Mouse (Mus musculus) thymus, postnatal 25 days (tissue): ENCODE data around the gene Gm49384.
"Not testable (repeated sequence)": the region's sequence is repeated elsewhere in the genome, so short reads cannot be mapped to it uniquely, and the experiment has no call there.

Experiments used
- DNase-seq: peaks from one replicate; pipeline ENCODE4 v3.0.0; 2022

Gm49384 gene

DNA sequence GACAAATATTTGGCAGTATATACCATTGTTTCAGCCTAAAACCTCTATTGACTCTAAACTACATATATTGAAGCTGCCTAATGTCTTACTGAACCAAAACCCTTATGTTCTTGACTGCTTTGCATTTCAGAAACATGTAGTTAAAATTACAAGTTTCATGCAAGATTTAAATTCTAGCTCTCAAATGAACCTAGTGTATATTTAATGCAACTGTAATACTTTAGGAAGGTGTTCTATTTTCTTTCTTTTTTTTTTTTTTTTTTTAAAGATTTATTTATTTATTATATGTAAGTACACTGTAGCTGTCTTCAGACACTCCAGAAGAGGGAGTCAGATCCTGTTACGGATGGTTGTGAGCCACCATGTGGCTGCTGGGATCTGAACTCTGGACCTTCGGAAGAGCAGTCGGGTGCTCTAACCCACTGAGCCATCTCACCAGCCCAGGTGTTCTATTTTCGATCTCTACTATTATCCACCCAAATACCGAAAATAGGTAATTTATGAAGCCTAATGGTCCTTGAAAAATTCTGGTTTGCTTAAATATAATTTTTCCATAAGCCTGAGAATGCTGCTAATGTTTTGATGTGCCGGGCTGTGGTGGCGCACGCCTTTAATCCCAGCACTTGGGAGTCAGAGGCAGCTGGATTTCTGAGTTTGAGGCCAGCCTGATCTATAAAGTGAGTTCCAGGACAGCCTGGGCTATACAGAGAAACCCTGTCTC is 37.0 kb downstream of the Gm49384 start:
- not testable (repeated sequence) for DNase-seq

GRCm38 (mm10) chr12:69164904-69165303 is 39.2 kb downstream of the Gm49384 start:
- DNase-seq = no peak

DNA sequence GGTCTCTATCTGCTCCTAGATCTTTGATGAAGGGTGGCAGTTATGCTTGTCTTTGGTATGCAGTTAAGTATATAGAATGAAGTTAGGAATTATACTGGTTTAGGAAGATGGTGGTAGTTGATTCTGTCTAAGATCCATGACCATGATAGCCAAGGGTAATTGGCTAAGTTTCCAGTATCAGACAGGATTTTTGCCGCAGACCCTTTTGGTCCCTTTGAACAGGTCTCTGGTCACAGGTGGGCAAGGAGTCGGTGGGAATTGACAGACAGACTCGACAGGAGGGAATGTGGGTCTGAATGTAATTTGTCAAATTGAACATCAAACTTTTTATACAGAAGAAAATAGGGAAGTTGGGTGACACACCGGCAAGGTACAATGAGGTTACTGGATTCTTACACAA is 40.5 kb downstream of the Gm49384 start:
- not testable (repeated sequence) for DNase-seq

- DNase-seq = not testable (repeated sequence)
Observed at GRCm38 (mm10) chr12:69160677-69161076, 43.4 kb downstream of the Gm49384 start.

- DNase-seq = peak; percentile 28
Observed at GRCm38 (mm10) chr12:69159578-69159940, 44.5 kb downstream of the Gm49384 start.

DNA sequence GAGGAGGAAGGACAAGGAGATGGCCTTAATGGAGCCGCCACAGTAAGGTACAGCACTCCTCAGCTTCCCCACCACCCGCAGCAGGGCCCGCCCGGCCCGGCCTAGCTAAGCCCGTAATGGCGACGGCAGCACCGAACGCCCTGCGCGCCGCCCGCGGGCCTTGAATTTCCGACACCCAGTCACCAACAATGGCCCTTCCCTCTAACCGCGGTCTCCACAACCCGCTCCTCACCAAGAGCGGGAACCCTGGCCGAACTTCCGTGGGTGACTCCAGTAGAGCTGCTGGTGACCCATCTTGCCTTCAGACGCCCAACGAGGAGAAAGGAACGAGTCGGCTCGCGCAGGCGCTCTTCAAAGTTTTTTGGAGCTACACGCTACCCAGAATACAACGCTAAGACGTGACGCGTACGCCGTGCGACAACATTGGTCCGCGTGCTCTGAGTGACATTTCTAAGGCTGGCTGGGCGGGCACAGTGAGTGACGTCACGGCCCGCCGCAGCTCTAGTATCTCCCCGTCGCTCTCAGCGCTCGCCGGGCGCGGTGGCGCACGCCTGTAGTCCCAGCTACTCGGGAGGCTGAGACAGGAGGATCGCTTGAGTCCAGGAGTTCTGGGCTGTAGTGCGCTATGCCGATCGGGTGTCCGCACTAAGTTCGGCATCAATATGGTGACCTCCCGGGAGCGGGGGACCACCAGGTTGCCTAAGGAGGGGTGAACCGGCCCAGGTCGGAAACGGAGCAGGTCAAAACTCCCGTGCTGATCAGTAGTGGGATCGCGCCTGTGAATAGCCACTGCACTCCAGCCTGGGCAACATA is 45.1 kb downstream of the Gm49384 start, which contains the start of gene Rps29:
TSS of gene Rps29 (minus strand) at position 422 of the 813 bp plus-strand sequence.
- peak; percentile 96 for DNase-seq

GRCm38 (mm10) chr12:69158366-69158764 is 45.7 kb downstream of the Gm49384 start:
- no peak for DNase-seq

GRCm38 (mm10) chr12:69157107-69157506 is 47.0 kb downstream of the Gm49384 start:
- no peak for DNase-seq

DNA sequence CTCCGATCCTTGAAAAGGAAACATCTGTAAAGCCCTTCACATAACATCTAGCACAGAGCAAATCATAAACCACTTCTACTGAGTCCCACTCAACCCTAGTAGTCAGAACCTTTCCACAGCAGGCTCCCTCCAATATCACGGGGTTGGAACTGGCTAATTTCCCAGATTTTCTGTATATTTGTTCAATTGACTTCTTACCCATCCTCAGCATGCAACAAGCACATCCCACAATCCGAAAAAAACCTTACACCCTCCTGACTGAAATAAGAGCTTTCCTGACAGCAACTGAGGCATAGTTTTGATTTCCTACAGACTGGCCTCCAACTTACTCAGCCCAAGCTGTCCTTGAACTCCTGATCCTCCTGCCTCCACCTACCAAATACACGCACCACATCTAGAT is 47.6 kb downstream of the Gm49384 start:
- no peak for DNase-seq

DNA sequence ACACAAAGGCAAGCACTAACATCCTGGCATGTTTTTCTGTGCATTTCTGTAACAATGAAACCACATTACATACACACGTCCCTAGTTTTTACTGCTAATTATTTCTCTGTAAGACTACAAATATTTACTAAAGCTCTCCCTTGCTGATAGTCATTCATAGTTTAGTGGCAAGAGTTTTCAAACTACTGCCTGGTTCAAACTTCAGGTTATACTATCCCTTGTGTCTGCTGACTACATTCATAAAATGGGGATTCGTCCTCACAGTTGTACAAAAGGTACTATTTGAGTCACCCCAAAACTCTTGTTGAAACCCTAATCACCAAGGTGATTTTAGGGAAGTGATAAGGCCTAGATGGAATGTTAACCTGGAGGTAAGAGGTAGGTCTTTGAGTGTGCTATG is 48.1 kb downstream of the Gm49384 start:
- no peak for DNase-seq

DNA sequence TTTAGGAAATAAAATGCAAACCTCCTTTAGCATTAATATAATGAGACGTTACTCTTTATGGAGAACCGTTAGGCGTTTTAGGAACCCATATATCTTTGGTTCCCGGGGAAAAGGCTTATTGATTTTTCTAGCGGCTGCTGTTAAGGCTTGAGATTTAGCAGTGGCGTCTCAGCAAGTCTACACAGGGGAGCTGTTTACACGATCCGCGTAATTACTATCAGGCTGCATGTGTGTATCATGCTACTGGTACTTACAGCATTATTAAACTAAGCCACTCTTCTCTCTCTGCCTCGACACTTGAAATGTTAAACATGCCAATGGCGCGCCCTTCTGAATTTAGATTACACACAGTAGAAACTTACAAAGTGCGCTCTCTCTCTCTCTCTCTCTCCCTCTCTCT is 54.0 kb downstream of the Gm49384 start:
- no peak for DNase-seq

GRCm38 (mm10) chr12:69147166-69147735 is 56.8 kb downstream of the Gm49384 start:
- no peak for DNase-seq

DNA sequence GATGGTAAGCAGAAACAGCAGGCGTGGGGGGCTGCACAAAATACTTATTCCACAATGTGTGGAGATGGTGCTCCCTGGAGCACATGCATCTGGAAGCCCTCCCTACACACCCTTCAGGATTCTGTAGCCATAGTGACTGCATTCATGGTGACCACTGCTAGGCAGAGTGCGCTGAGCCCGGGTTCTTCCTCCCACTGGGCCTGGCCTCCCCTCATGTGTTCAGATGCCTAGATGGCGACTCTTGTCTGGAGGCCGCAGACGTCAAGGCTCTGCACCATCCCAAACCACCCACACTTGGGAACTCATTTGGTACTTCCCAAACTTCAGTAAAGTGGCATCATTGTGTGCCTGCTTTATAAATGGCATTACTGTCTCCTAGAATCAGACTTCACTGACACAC is 60.6 kb downstream of the Gm49384 start:
- DNase-seq = no peak

- no peak for DNase-seq
Observed at GRCm38 (mm10) chr12:69139841-69140240, 64.2 kb downstream of the Gm49384 start.
